Mouse (Mus musculus): ENCODE measurements at regions not wholly inside any gene's neighbourhood (a gene's known extent, or its start where the extent isn't known, plus 50 kb on each side); places are given as distances from the start of the nearest gene placed in this dataset.

DNA sequence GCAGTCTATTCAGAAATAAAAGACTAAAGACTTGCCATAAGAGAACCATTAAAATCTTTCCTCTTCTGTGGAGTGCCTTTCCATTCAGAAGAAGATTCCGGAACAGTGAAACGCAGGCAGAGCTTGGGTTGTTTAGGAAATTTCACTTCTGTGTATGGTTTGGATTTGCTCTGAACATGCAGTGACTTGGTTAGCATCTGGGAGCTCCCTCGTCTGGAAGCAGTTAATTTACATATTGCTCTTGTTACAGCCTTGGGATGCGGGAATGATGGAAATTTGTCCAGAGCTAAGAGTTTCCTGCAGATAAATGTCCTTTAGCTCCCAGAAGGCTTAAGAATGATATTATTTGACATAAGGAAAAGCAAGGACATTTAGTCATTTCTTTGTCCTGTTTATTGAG, 56.4 kb upstream of the Itga6 start:
- DNase-seq (ENCODE audit: extremely low spot score, low spot score): no peak

DNA sequence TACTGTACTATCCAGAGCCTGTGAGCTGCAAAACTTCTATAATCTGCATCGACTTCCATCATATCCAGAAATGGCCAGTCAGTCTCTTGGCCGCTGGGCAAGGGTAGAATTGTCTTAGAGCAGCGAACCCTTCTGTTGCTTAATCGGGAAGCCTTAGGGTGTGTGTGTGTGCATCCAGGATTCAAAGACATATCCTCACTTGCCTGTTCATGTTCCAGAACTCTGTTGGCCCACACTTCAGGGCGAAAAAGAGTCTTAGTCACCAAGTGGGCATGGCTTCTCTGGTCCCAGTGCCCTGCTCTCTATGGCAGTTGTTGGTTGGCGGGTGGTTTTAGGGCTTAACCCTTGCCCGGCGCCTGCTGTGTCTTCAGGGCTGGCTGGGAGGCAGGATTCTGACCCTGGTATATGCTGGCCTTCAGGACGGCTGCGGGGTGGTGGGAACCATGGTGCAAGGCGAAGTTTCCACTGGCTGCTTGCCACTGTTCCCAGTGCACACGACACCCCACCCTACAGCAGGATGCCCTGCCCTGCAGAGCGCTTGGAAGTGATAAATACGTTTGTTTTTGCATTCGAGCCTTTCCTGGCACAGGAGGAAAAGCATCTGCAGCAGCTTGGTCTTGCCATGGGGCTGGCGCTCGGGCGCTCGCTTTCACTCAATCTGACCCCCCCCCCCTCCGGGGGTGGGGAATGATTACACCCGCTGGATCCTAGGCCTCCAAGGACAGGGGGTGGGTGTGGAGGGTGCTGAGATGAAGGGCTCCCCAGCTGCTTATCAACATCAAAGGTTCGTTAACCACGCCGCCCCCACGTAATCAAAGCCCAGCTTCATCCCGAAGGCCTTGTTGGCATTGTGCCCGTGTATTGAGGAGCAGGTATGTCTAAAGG, 54.9 kb upstream of the Itga6 start:
- DNase-seq (ENCODE audit: extremely low spot score, low spot score): no peak

DNA sequence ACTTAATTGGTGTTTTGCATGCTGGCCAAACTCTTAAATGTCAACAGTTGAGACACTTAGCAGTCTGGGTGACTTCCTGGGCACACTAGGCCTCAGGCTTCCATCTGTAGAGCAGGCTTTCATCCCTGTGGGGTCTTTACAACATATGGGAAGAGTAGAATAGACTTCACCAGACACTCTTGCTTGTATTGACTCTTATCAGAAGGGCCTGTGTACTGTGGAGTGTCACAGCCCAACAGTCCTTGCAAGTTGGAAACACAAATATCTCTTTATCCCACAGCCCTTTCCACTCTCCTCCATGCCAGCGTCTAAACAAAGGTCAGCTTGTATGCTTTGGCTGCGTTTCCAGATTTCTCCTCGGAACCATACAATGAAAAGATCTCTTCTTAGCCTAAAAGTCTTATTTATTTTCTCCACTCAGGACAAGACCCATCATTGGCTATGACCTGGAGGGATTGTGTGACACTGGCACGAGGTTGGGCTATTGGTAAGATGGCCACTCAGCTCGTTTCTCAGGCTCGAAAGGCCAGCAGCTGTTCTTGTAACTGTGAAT, 50.6 kb upstream of the Itga6 start:
- no peak for DNase-seq (ENCODE audit: extremely low spot score, low spot score)

Data from neural tube, embryonic 10.5 days (tissue).